Mouse (Mus musculus): ENCODE measurements at regions not wholly inside any gene's neighbourhood (a gene's known extent, or its start where the extent isn't known, plus 50 kb on each side); places are given as distances from the start of the nearest gene placed in this dataset.

DNA sequence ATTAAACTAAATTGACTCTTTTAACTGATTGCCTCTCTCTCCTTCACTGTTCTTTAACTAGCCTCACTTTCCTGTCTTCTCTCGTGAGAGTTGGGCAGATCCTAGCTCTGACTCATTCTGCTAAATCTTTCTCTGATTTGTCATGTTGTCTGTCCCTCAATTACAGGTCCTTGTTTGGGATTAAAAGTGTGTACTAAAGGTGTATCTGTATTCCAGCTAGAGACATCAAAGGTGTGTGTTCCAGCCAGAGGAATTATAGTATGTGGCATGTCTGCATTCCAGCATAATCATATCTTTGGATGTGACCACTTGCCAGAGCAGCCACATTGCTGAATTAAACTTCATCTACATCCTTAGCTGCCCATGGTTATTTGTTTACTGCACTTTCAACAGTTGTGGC lies 167.5 kb upstream of the Fam83b start:
- DNase-seq (ENCODE audit: low spot score) = no peak

DNA sequence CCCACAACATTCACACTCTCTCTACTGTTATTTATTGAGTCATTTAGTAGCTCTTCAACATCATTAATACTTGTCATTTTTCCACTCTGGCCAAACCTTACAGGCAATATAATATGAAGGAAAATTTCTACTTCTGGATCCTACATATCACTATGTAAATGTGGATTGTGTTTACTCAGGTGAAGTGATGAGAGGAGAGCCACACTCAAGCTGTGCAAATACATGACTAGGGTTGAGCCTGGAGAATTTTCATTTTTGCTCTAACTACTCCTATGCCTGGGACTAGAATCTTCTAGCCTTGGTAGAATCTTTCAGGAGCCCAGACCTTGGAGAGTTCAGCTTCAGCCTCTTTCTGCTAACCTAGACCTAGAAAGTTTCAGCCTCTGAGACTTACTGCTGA lies 166.9 kb upstream of the Fam83b start:
- no peak for DNase-seq (ENCODE audit: low spot score)

GRCm38 (mm10) chr9:76722881-76723280 lies 156.0 kb upstream of the Fam83b start:
- no peak for DNase-seq (ENCODE audit: low spot score)

GRCm38 (mm10) chr9:76715852-76716251 lies 148.9 kb upstream of the Fam83b start:
- no peak for DNase-seq (ENCODE audit: low spot score)

GRCm38 (mm10) chr9:76706451-76706850 lies 139.5 kb upstream of the Fam83b start:
- no peak for DNase-seq (ENCODE audit: low spot score)

DNA sequence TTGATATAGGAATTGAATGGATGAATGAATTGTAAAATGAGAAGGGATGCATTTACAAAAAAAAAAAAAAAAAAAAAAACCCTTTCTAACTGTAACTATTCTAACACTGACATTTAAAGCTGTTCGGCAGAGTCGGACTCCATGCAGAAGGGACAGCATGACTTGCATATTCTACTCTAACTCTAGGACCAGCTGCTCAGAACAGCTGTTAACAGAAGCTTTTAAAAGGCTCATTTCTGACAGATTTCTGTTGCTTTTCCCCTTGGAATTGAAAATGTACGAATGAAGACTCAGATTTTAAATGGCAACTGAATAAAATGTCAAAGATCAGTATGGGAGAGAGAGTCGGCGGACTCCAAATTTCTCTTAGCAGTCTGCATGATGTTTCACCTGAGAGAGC lies 138.9 kb upstream of the Fam83b start:
- DNase-seq (ENCODE audit: low spot score) = no peak

GRCm38 (mm10) chr9:76695547-76695946 lies 128.6 kb upstream of the Fam83b start:
- no peak for DNase-seq (ENCODE audit: low spot score)

GRCm38 (mm10) chr9:76692976-76693375 lies 126.1 kb upstream of the Fam83b start:
- no peak for DNase-seq (ENCODE audit: low spot score)

GRCm38 (mm10) chr9:76660848-76661247 lies 93.9 kb upstream of the Fam83b start:
- DNase-seq (ENCODE audit: low spot score) = peak; percentile 46

- DNase-seq (ENCODE audit: low spot score) = no peak
Measured at GRCm38 (mm10) chr9:76659798-76660197, 92.9 kb upstream of the Fam83b start.

DNA sequence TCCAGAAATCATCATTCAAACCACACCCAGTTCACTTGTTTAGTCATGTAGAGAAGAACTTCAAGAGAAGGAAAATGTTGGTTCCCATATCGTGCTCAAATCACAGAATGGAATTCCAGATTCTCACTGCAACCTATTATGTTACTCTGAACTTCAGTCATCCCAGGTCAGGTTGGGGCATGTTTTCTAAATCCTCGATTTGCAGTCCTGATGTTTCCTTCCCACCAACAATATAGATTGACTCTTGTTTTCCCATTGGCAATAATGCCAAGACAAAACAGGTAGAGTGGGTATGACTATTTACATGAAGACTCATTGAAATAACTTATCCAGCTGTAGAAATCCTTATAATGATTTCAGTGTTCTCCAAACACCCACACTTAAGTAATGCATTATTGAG lies 86.4 kb upstream of the Fam83b start:
- no peak for DNase-seq (ENCODE audit: low spot score)

DNA sequence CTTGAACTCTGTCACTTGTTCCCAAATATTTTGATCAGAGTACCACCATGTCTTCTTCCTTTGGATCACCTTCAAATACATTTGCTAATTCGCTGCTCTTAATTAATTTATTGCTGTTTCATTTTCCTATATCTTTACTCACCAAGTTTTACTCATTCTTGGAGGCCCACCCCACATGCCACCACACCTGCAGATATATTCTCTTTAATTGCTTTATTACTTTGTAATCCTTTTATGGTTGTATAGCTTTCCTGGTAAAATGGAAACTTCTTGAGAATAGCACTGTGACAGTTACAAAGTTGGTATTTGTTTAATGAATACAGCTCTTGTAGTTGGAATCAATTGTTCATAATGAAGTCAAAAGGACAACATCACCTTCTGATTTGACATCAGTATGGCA lies 82.6 kb upstream of the Fam83b start:
- no peak for DNase-seq (ENCODE audit: low spot score)

DNA sequence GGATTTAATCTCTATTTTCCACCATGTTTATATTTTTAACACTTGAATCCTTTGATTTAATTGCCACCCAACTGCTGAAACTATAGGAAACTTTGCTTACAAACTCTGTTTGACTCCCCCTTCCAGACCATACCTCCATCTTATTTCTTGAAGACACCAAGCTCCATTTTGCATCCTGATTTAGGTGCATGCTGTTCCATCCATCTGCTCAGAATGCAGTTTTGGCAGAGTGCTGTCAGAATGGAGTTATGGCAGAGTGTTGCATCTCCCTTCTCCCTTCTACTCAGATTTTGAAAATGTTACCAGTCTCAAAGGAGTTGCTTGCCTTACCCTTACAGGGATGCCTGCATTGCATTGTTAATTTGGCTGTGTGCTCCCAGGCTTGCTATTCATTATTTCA lies 79.5 kb upstream of the Fam83b start:
- no peak for DNase-seq (ENCODE audit: low spot score)

Measured in thymus, postnatal 0 days (tissue).